Mouse (Mus musculus) intestine, postnatal 0 days (tissue): ENCODE results near the gene Wnk2. TPM values are rescaled to one million over a fixed set of nuclear protein-coding genes. Genes with fewer than 3 reads are reported as not detected.

ENCODE experiments used
- ATAC-seq: fragments of 200-750 bp; cut with Nextera tagmentation; 2 replicates; pipeline ENCODE4 v1.8.0; 2017; ENCODE audit warnings: mild to moderate bottlenecking, moderate TSS enrichment, moderate library complexity
- H3K27ac ChIP-seq: fragments of 300-500 bp; sonication (generic); 2 replicates; pipeline ENCODE4 v1.5.1; 2014; ENCODE audit warnings: mild to moderate bottlenecking, low read depth, low read length, moderate library complexity
- H3K27me3 ChIP-seq: fragments of 300-500 bp; sonication (generic); replicated peaks from 2 replicates; pipeline ENCODE4 v1.6.1; 2014; ENCODE audit warnings: low read length, mixed read lengths; ENCODE audit not compliant: control insufficient read depth, insufficient read depth
- H3K36me3 ChIP-seq: fragments of 300-500 bp; sonication (generic); 2 replicates; pipeline ENCODE4 v1.6.1; 2014; ENCODE audit warnings: mild to moderate bottlenecking, moderate library complexity; ENCODE audit not compliant: control insufficient read depth, insufficient read depth
- H3K4me1 ChIP-seq: fragments of 300-500 bp; sonication (generic); replicated peaks from 2 replicates; pipeline ENCODE4 v1.6.1; 2014; ENCODE audit warnings: antibody characterized with exemption, low read length, mixed read lengths; ENCODE audit not compliant: control insufficient read depth, insufficient read depth
- H3K4me2 ChIP-seq: fragments of 300-500 bp; sonication (generic); replicated peaks from 2 replicates; pipeline ENCODE4 v1.6.1; 2014; ENCODE audit warnings: low read depth, mild to moderate bottlenecking, moderate library complexity
- H3K4me3 ChIP-seq: fragments of 300-500 bp; sonication (generic); 2 replicates; pipeline ENCODE4 v1.5.1; 2014; ENCODE audit warnings: low read depth, low read length
- H3K9ac ChIP-seq: fragments of 300-500 bp; sonication (generic); 2 replicates; pipeline ENCODE4 v1.6.1; 2014; ENCODE audit warnings: mild to moderate bottlenecking, low read depth, low read length
- H3K9me3 ChIP-seq: fragments of 300-500 bp; sonication (generic); 2 replicates; pipeline ENCODE4 v1.6.1; 2016; ENCODE audit warnings: mixed run types; ENCODE audit not compliant: control insufficient read depth
- CTCF ChIP-seq: sonication (generic); IDR thresholded peaks from 2 replicates; pipeline ENCODE4 v1.5.1; 2016; ENCODE audit warnings: low read depth, mild to moderate bottlenecking, control low read depth, antibody characterized with exemption, moderate library complexity
- WGBS: fragments of 180-500 bp; shearing (Covaris S2); extraction: QIAGEN DNeasy Blood & Tissue Kit; methylation state at CpG from one replicate; pipeline ENCODE4 v1.1.7; 2014; 5-methylcytosine and 5-hydroxymethylcytosine counted together
- polyA plus RNA-seq: library from polyadenylated mRNA; unstranded; fragments of >200 nt; fragmentation: Nextera tagmentation; extraction: Ambion mirVana; gene quantifications from 2 replicates; pipeline ENCODE4 v1.2.1, GENCODE M21; 2015

Wnk2 gene
- polyA plus RNA-seq, 1 experiment from 2014 or later = 1.7 TPM

- no peak for TF ChIP-seq CTCF
- WGBS = 100% methylated on average over 1 of the region's 1 CpGs
- Histone ChIP-seq H3K4me1 (no peaks in the 10 kb centered on the region), H3K36me3 (peaks cover 35% of the 10 kb centered on the region), H3K9ac (no peak overlapping the region), H3K27me3 (no peaks in the 10 kb centered on the region), H3K27ac (no peak overlapping the region), H3K9me3 (no peaks in the 10 kb centered on the region), H3K4me3 (no peak overlapping the region), H3K4me2 (no peak overlapping the region)
- no peak for ATAC-seq
Measured at GRCm38 (mm10) chr13:49090176-49090575, 57.6 kb downstream of the Wnk2 start.

GRCm38 (mm10) chr13:49088874-49089273, 58.9 kb downstream of the Wnk2 start:
- Histone ChIP-seq H3K4me1 (no peaks in the 10 kb centered on the region), H3K4me3 (no peak overlapping the region), H3K27ac (no peak overlapping the region), H3K9me3 (no peaks in the 10 kb centered on the region), H3K4me2 (no peak overlapping the region), H3K27me3 (no peaks in the 10 kb centered on the region), H3K9ac (no peak overlapping the region), H3K36me3 (peaks cover 25% of the 10 kb centered on the region)
- no peak for TF ChIP-seq CTCF
- WGBS = 89% methylated on average over 6 of the region's 6 CpGs
- no peak for ATAC-seq

GRCm38 (mm10) chr13:49087420-49087819, 60.4 kb downstream of the Wnk2 start:
- Histone ChIP-seq H3K36me3 (peaks cover 22% of the 10 kb centered on the region), H3K9ac (no peak overlapping the region), H3K27ac (no peak overlapping the region), H3K27me3 (no peaks in the 10 kb centered on the region), H3K9me3 (no peaks in the 10 kb centered on the region), H3K4me3 (no peak overlapping the region), H3K4me2 (no peak overlapping the region), H3K4me1 (no peaks in the 10 kb centered on the region)
- WGBS = 63% methylated on average over 7 of the region's 7 CpGs
- no peak for ATAC-seq
- no peak for TF ChIP-seq CTCF

GRCm38 (mm10) chr13:49086431-49086830, 61.4 kb downstream of the Wnk2 start:
- whole genome bisulfite sequencing = 74% methylated on average over 4 of the region's 4 CpGs

GRCm38 (mm10) chr13:49085211-49085610, 62.6 kb downstream of the Wnk2 start:
- no peak for ATAC-seq
- H3K36me3 ChIP-seq = peaks cover 19% of the 10 kb centered on the region
- no peaks in the 10 kb centered on the region for H3K27me3 ChIP-seq
- 94% methylated on average over 9 of the region's 9 CpGs for WGBS
- no peaks in the 10 kb centered on the region for H3K4me1 ChIP-seq
- H3K4me2 ChIP-seq = no peak overlapping the region
- TF ChIP-seq CTCF = no peak
- H3K9me3 ChIP-seq = no peaks in the 10 kb centered on the region
- H3K4me3 ChIP-seq = no peak overlapping the region
- H3K27ac ChIP-seq = no peak overlapping the region
- H3K9ac ChIP-seq = no peak overlapping the region

More at GRCm38 (mm10) chr13:49086431-49086830, 61.4 kb downstream of the Wnk2 start:
- no peak overlapping the region for H3K27ac ChIP-seq
- no peak overlapping the region for H3K4me2 ChIP-seq
- H3K4me3 ChIP-seq = no peak overlapping the region
- no peaks in the 10 kb centered on the region for H3K4me1 ChIP-seq
- ATAC-seq = no peak
- no peaks in the 10 kb centered on the region for H3K9me3 ChIP-seq
- TF ChIP-seq CTCF = no peak
- H3K36me3 ChIP-seq = peaks cover 19% of the 10 kb centered on the region
- no peaks in the 10 kb centered on the region for H3K27me3 ChIP-seq
- no peak overlapping the region for H3K9ac ChIP-seq

GRCm38 (mm10) chr13:49084781-49085180, 63.0 kb downstream of the Wnk2 start:
- H3K9ac ChIP-seq = no peak overlapping the region
- H3K4me2 ChIP-seq = no peak overlapping the region
- no peaks in the 10 kb centered on the region for H3K9me3 ChIP-seq
- no peak for TF ChIP-seq CTCF
- no peak overlapping the region for H3K27ac ChIP-seq
- H3K4me1 ChIP-seq = no peaks in the 10 kb centered on the region
- ATAC-seq = no peak
- H3K4me3 ChIP-seq = no peak overlapping the region
- WGBS = 84% methylated on average over 4 of the region's 4 CpGs
- no peaks in the 10 kb centered on the region for H3K27me3 ChIP-seq
- peaks cover 19% of the 10 kb centered on the region for H3K36me3 ChIP-seq

- 87% methylated on average over 9 of the region's 9 CpGs for WGBS
- H3K9me3 ChIP-seq = no peaks in the 10 kb centered on the region
- TF ChIP-seq CTCF = no peak
Measured at GRCm38 (mm10) chr13:49083941-49084340, 63.9 kb downstream of the Wnk2 start.

More at GRCm38 (mm10) chr13:49083941-49084340, 63.9 kb downstream of the Wnk2 start:
- Histone ChIP-seq H3K9ac (no peak overlapping the region), H3K4me1 (no peaks in the 10 kb centered on the region), H3K36me3 (peaks cover 14% of the 10 kb centered on the region), H3K4me2 (no peak overlapping the region), H3K27me3 (no peaks in the 10 kb centered on the region), H3K4me3 (no peak overlapping the region), H3K27ac (no peak overlapping the region)
- no peak for ATAC-seq
